Mouse (Mus musculus): Measurements from ENCODE around the gene Nckap5. TPM values are rescaled to one million over a fixed set of nuclear protein-coding genes. Genes with fewer than 3 reads are reported as not detected.
A peak's percentile ranks its signal among the peaks of the same experiment; 100 is the strongest.

Nckap5 gene
- polyA plus RNA-seq, 1 experiment from 2014 or later: 11.5 TPM

- Histone ChIP-seq H3K4me2 (no peak overlapping the region), H3K9me3 (no peaks in the 10 kb centered on the region), H3K9ac (no peak overlapping the region), H3K36me3 (replicated peaks) (no peaks in the 10 kb centered on the region), H3K27me3 (replicated peaks) (no peaks in the 10 kb centered on the region), H3K4me3 (no peak overlapping the region), H3K4me1 (peaks cover 11% of the 10 kb centered on the region), H3K27ac (no peak overlapping the region)
- 93% methylated on average over 2 of the region's 2 CpGs for WGBS
- ATAC-seq (replicated peaks): no peak
Observed at GRCm38 (mm10) chr1:126763192-126763591, 67.4 kb downstream of the Nckap5 start.

- Histone ChIP-seq H3K4me1 (peaks cover 1% of the 10 kb centered on the region; the same call in 1 of the 2 replicates), H3K27me3 (replicated peaks) (no peaks in the 10 kb centered on the region), H3K4me3 (no peak overlapping the region), H3K27ac (no peak overlapping the region), H3K4me2 (no peak overlapping the region), H3K36me3 (replicated peaks) (no peaks in the 10 kb centered on the region), H3K9ac (no peak overlapping the region), H3K9me3 (no peaks in the 10 kb centered on the region)
- 35% methylated on average over 2 of the region's 2 CpGs for WGBS
- ATAC-seq (replicated peaks): no peak
Observed at GRCm38 (mm10) chr1:126760386-126760785, 70.2 kb downstream of the Nckap5 start.

- H3K27ac ChIP-seq: no peak overlapping the region
- H3K4me2 ChIP-seq: no peak overlapping the region
- WGBS: 81% methylated on average over 5 of the region's 5 CpGs
- ATAC-seq (replicated peaks): no peak
- peaks cover 8% of the 10 kb centered on the region; the same call in 1 of the 2 replicates for H3K4me1 ChIP-seq
- H3K27me3 ChIP-seq (replicated peaks): no peaks in the 10 kb centered on the region
- H3K36me3 ChIP-seq (replicated peaks): no peaks in the 10 kb centered on the region
- no peaks in the 10 kb centered on the region for H3K9me3 ChIP-seq
- no peak overlapping the region for H3K4me3 ChIP-seq
- H3K9ac ChIP-seq: no peak overlapping the region
Observed at GRCm38 (mm10) chr1:126755682-126756081, 74.9 kb downstream of the Nckap5 start.

GRCm38 (mm10) chr1:126753611-126754010, 77.0 kb downstream of the Nckap5 start:
- Histone ChIP-seq H3K4me1 (peaks cover 8% of the 10 kb centered on the region; the same call in 1 of the 2 replicates), H3K27ac (no peak overlapping the region), H3K4me2 (no peak overlapping the region), H3K9me3 (no peaks in the 10 kb centered on the region), H3K4me3 (no peak overlapping the region), H3K36me3 (replicated peaks) (no peaks in the 10 kb centered on the region), H3K27me3 (replicated peaks) (no peaks in the 10 kb centered on the region), H3K9ac (no peak overlapping the region)
- ATAC-seq (replicated peaks): no peak

GRCm38 (mm10) chr1:126752247-126753037, 78.2 kb downstream of the Nckap5 start:
- 79% methylated on average over 13 of the region's 13 CpGs for WGBS
- Histone ChIP-seq H3K9ac (no peak overlapping the region), H3K4me1 (peaks cover 8% of the 10 kb centered on the region; the same call in 1 of the 2 replicates), H3K4me3 (no peak overlapping the region), H3K27me3 (replicated peaks) (no peaks in the 10 kb centered on the region), H3K27ac (no peak overlapping the region), H3K9me3 (no peaks in the 10 kb centered on the region), H3K36me3 (replicated peaks) (no peaks in the 10 kb centered on the region), H3K4me2 (no peak overlapping the region)
- ATAC-seq (replicated peaks): no peak

GRCm38 (mm10) chr1:126751137-126751536, 79.5 kb downstream of the Nckap5 start:
- Histone ChIP-seq H3K4me2 (no peak overlapping the region), H3K9me3 (no peaks in the 10 kb centered on the region), H3K27ac (0 out of 2 replicates have a peak overlapping the region, but pooled peaks have one; percentile 38), H3K9ac (no peak overlapping the region), H3K4me3 (no peak overlapping the region), H3K36me3 (replicated peaks) (no peaks in the 10 kb centered on the region), H3K4me1 (peaks cover 8% of the 10 kb centered on the region; the same call in 1 of the 2 replicates), H3K27me3 (replicated peaks) (no peaks in the 10 kb centered on the region)
- peak; percentile 65 for ATAC-seq (replicated peaks)
- 36% methylated on average over 6 of the region's 6 CpGs for WGBS

- no peaks in the 10 kb centered on the region for H3K36me3 ChIP-seq (replicated peaks)
- no peak overlapping the region for H3K27ac ChIP-seq
- H3K9me3 ChIP-seq: no peaks in the 10 kb centered on the region
- H3K4me3 ChIP-seq: no peak overlapping the region
- H3K4me1 ChIP-seq: peaks cover 15% of the 10 kb centered on the region
- 94% methylated on average over 3 of the region's 3 CpGs for WGBS
- no peak overlapping the region for H3K4me2 ChIP-seq
- no peak overlapping the region for H3K9ac ChIP-seq
- no peak for ATAC-seq (replicated peaks)
- no peaks in the 10 kb centered on the region for H3K27me3 ChIP-seq (replicated peaks)
Observed at GRCm38 (mm10) chr1:126750156-126750555, 80.4 kb downstream of the Nckap5 start.

- Histone ChIP-seq H3K27ac (no peak overlapping the region), H3K9ac (no peak overlapping the region), H3K4me2 (no peak overlapping the region), H3K9me3 (no peaks in the 10 kb centered on the region), H3K4me1 (peaks cover 16% of the 10 kb centered on the region), H3K27me3 (replicated peaks) (no peaks in the 10 kb centered on the region), H3K36me3 (replicated peaks) (no peaks in the 10 kb centered on the region), H3K4me3 (no peak overlapping the region)
- ATAC-seq (replicated peaks): no peak
- WGBS: 84% methylated on average over 4 of the region's 4 CpGs
Observed at GRCm38 (mm10) chr1:126747914-126748313, 82.7 kb downstream of the Nckap5 start.

GRCm38 (mm10) chr1:126745482-126746136, 85.0 kb downstream of the Nckap5 start:
- H3K27me3 ChIP-seq (replicated peaks): no peaks in the 10 kb centered on the region
- H3K36me3 ChIP-seq (replicated peaks): no peaks in the 10 kb centered on the region
- no peaks in the 10 kb centered on the region for H3K9me3 ChIP-seq
- no peak overlapping the region for H3K27ac ChIP-seq
- peaks cover 8% of the 10 kb centered on the region for H3K4me1 ChIP-seq
- no peak overlapping the region for H3K9ac ChIP-seq
- no peak for ATAC-seq (replicated peaks)
- H3K4me2 ChIP-seq: no peak overlapping the region
- WGBS: 17% methylated on average over 4 of the region's 4 CpGs
- H3K4me3 ChIP-seq: no peak overlapping the region

GRCm38 (mm10) chr1:126744631-126745305, 85.8 kb downstream of the Nckap5 start:
- Histone ChIP-seq H3K27me3 (replicated peaks) (no peaks in the 10 kb centered on the region), H3K4me2 (no peak overlapping the region), H3K36me3 (replicated peaks) (no peaks in the 10 kb centered on the region), H3K4me3 (no peak overlapping the region), H3K9ac (no peak overlapping the region), H3K27ac (no peak overlapping the region), H3K4me1 (peaks cover 8% of the 10 kb centered on the region), H3K9me3 (no peaks in the 10 kb centered on the region)
- WGBS: 44% methylated on average over 14 of the region's 14 CpGs
- no peak for ATAC-seq (replicated peaks)

GRCm38 (mm10) chr1:126738291-126738640, 92.3 kb downstream of the Nckap5 start:
- H3K4me2 ChIP-seq: peak overlapping the region; percentile 68
- H3K36me3 ChIP-seq (replicated peaks): no peaks in the 10 kb centered on the region
- peak overlapping the region; percentile 39 for H3K4me3 ChIP-seq
- no peak; the same call in 1 of the 2 replicates for ATAC-seq (replicated peaks)
- 0% methylated on average over 12 of the region's 12 CpGs for WGBS
- H3K27ac ChIP-seq: peak overlapping the region; percentile 66; the same call in 1 of the 2 replicates
- peaks cover 8% of the 10 kb centered on the region; the same call in 1 of the 2 replicates for H3K27me3 ChIP-seq (replicated peaks)
- peak overlapping the region; percentile 44 for H3K9ac ChIP-seq
- peaks cover 24% of the 10 kb centered on the region for H3K4me1 ChIP-seq
- no peaks in the 10 kb centered on the region for H3K9me3 ChIP-seq

GRCm38 (mm10) chr1:126737554-126738290, 92.9 kb downstream of the Nckap5 start:
- Histone ChIP-seq H3K9ac (peak overlapping the region; percentile 44), H3K4me3 (peak overlapping the region; percentile 39), H3K4me1 (peaks cover 24% of the 10 kb centered on the region), H3K9me3 (no peaks in the 10 kb centered on the region), H3K36me3 (replicated peaks) (no peaks in the 10 kb centered on the region), H3K4me2 (peak overlapping the region; percentile 68), H3K27me3 (replicated peaks) (peaks cover 8% of the 10 kb centered on the region; the same call in 1 of the 2 replicates), H3K27ac (peak overlapping the region; percentile 66)
- peak; percentile 67 for ATAC-seq (replicated peaks)
- WGBS: 3% methylated on average over 18 of the region's 18 CpGs
